Mouse (Mus musculus): ENCODE data around the gene Gen1.

The Gen1 gene

DNA sequence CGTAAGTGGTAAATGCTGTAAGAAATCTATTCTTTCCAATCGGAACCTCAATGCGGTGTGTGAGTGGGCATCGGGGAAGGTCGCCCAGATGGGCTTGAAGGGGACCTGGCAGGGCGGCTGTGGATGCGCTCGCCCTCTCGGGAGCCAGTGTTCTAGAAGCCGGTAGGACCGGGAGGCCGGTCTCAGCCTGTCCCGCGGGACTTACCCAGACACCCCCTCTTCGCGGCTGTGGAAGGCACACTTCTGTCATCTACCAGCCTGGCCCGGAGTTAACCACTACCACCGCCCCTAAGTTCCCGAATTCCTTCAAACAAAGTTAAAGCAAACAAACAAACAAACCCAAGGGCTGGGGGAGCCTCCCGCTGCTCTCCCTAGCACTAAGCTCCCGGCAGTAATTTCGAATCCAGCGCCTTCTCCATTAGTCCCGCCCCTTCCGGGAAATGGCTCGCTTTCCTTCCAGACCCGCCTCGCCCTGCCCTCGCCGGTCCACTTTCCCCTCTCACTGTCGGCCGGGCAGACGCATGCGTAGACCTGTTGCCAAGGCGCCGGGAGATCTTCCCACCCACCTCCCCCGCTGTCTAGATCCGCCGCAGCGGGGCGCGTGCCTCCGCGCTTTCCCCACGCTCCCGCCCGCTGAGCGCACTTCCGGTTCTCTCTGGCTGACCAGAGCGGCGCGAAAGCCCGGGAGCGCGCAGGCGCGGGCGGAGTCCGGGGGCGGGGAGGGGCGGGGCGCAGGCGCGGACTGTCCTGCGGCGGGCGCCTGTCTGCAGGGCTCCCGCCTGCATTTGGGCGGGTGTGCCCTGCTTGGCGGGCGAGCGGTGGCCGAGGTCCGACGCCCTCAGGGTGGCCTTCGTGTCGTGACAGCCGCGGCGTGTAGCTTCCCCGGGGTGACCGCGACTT is at the start of gene Gen1, which contains the start of gene Smc6:
Gene Gen1 (minus strand): TSS at position 420 of the 900 bp plus-strand sequence.
Gene Smc6 (plus strand): TSS at position 505 of the 900 bp plus-strand sequence.
- DNase-seq, result peak; percentile 93

DNA sequence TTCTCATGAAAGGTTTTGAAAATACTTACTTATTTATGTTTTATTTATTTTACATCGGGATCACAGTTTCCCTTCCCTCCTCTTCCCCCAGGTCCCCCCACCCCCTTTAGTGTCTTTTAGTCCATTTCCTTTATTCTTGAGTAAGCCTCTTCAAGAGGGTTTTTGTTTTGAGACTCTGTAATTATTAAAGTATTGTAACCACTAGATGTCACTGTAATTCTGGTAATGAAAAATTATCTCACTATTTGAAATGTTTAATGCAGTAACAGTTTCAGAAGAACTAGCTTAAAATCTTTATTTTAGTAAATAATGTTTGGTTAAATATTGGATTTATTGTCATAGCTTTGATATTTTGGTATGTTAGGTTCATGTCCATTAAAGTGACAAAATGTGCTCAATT is 48.2 kb upstream of the Gen1 start:
- DNase-seq, result no peak

DNA sequence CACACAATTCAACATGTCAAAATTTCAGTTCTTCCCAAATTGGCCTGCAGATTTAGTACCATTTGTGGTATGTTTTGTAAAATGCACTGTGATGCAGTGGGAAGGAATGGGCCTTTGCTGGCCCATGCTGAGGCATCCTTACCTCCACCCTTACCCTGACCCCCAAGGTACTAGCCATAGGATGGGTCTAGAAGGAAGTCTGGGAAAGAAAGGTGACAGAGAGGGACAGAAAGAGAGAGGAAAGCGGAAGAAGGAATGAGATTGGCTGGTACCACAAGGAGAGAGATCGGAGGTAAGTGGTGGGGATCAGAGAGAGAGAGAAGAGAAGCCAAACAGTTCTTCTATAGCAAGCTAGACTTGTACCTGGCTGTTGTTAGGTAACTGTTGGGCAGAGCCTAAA is 45.5 kb upstream of the Gen1 start:
- DNase-seq, result no peak

DNA sequence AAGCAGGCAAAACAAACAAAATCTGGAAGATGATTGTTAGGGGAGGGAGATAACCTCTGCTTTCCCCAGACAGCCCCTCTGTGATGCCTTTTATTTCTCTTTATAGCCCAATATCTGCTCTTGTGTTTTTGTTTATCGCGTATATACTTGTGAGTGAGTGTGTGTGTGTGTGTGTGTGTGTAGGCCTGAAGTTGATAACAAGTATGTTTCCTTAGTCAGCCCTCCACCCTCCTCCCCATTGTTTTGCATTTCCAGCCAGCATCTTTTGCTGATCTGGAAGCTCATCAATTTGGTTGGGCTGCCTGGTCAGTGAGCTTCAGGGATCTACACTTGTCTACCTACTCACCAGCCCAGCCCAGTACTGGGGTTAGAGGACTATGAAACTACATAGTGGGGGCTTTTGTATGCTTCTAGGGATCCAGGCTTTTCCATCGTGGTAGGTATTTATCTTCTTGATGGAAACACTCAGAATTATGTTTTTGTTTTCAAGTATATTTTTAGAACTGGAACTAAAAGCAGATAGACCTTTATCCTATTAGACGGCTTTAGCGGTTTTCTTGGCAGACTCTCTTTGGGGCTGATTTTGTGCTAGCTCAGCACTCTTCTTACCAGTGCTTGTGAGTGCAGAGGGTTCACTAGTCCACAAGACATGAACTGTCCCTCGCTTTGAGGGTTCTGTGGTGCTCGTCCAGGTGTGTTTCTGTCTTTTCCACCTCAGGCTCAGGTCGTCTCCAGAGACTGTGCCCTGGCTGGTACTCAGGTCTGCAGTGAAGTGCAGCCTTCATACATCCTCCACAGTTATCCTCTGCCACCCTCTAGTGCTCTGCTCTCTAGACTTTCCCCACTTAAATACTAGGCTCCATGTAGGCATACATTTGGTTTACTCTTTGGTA is 41.4 kb upstream of the Gen1 start:
- DNase-seq, result no peak

DNA sequence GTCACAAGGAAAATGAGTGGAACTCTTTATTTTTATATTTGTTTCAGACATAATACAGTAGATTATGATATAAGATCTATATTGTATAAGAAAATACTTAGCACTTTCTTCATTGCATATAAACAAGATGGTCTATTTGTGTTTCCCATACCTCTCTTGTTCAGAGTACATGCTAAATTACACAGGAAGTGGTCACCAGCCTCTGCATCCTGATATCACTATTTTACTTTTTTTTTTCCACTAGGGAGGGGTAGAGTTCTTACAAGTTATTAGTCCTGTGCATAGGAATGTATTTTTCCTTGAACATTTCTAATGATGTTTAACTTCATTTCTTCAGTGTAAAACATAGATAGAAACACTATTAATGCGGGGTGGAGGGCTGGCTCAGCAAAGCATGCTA is 35.3 kb upstream of the Gen1 start:
- DNase-seq, result no peak

DNA sequence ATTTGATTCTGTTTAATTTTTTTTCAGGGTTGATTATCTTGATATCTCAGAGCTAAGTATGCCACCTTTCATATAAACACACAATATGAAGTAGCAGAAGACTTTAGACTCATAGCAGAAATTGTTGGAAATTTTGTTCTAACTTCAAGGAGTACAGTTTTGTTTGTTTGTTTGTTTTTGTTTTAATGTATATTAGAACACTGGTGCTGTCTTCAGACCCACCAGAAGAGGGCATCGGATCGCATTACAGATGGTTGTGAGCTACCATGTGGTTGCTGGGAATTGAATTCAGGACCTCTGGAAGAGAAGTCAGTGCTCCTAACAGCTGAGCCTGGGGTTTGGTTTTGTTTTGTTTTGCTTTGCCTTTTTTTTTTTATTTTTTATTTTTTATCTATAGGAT is 20.8 kb upstream of the Gen1 start:
- DNase-seq, result no peak

DNA sequence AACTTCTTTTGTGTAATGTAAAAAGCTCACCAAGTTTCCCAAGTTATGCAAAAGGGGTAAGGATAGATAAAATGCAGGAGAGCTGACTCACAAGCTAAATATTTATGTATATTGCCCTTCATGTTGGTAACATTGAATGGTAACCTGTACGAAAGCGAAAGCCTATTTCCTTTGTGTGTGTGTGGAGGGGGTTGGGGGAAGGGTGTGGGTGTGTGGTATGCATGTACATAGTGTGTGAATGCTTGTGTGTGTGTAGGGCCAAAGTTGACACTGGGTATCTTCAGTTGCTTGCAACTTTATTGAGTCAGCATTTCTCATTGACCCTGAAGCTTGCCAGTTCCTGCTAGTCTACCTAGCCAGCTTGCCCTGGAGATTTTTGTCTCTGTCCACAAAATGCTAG is 16.0 kb upstream of the Gen1 start:
- no peak for DNase-seq

DNA sequence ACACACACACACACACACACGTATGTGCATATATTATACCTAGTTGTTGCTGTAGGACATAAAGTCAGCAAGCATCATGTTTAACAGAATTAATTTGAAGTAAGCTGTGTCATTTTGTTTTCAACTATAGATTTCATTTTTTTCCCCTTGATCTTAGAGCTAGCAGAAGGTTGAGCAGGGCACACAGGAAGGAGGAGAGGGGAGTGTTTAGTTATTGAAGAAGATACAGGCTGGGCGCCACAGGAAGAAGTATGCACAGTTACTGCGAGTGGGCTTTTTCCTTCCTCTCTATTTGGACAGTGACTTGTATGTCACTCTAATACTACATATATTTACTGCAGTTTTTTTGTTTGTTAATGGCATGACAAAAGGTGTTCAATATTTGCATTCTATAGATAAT is 14.3 kb upstream of the Gen1 start:
- no peak for DNase-seq

DNA sequence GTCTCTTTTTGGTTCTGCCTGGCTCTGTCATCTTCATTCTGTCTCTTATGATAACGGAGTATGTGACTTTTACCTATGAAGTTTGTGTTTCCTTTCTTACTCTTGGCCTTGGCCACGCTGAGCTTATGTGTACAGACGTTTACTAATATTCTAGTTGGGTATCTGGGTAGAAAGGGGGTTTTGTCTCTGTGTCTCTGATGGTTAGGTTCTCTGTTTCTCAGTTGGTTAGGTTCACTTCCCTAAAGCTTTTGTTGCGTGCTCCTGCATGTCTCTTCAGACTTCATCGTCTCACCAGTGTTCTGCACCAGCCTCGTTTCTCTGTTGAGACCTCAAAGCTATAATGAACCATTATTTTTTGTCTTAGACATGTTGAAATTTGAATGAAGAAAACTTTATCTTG is 11.6 kb upstream of the Gen1 start:
- DNase-seq, result no peak

DNA sequence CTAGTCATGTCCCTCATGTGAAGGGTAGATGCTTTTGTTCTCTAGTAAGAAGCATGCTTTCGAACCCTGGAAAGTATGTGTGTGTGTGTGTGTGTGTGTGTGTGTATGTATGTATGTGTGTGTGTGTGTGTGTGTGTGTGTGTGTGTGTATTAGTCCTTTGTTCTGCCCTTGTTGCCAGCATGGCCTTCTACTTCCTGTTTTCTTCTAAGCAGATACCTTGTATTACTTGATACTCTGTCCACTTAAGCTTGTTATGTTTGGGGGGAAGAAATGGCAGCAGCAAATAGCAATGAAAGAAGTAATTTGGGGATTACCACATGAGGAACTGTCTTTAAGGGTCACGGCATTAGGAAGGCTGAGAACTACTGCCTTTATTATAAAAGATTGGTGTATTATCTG is 11.0 kb upstream of the Gen1 start:
- no peak for DNase-seq

DNA sequence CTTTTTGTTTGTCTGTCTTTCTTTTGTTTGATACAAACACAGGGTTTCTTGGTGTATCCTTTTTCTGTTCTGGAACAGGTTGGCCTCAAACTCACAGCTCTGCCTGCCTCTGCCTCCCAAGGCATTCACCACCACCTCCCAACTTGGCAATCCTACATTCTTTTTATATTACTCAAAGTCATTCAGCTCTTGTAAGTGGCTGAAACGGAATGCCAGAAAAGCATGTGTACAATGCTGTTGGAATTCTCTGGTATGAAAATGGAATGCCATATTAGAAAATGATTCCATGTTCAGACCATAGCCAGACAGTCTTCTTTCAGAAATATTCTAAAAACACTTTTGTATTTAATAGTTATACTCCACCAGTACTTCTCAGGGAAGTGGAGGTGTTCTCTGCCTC is 7.6 kb upstream of the Gen1 start:
- no peak for DNase-seq

DNA sequence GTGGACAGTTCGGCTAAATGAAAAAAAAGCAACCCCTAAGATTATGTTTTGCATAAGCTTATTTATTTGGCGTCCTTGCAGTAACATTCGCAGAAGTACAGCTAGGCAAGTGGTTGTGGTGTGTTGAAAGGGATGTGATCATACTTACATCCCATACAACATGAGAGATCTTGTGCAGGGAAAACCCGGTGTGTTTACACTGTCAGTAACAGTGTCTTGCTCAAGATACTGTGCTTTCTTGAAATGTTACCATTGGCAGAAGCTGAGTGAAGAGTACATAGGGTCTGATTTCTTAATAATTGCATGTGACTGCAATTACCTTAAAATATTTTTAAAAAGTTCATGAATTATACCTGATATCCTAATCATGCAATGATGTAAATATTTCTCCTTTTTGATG is 7.0 kb upstream of the Gen1 start:
- no peak for DNase-seq

DNA sequence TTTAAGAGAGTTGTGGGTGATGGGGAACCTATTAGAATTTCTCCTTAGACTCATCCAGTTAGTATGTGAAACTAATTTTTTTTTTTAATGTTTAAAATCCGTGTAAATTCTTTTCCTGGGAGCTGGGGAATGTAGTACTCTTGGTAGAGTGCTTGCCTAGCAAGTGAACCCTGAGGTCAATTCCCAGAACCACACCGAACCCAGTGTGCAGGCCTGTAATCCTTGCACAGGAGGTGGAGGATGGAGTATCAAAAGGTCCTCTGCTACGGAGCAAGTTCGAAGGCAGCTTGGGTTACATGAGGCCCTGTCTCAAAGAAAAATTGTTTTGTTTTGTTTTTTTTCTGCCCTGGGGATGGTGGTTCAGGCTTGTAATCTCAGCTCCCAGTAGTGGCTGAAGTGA is 1.4 kb upstream of the Gen1 start:
- no peak for DNase-seq

DNA sequence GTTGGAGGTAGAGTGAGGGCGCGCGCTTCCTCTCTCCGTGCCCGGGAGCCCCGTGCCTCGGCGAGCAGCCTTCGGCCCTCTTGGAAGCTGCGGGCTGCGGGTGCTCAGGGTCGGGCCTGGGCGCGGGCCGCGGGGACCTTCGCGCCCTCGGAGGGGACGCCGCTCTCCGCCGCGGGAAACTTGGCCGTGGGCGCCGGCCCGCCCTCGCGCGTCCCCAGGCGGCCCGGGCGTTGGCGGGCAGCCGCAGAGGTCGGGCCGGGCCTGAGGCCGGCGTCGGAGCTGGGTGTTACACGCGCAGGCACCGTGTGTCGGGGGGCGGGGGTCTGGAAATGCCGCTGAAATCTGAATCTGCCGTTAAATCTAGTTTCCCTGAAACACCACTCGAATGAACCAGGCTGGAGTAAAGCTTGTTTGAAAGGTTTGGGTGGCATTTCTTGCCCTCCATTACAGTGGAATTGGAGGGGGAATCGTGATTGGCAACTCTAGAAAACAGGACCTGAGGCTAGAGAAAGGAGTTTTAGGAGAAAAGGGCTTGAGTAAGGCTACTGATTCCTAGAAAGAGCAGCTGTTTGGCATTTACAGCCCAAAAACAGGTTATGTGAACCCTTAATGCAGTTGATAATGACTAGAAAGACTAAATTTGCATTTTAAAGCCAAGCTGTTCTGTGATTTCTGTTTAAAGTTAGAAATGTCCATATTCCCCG is 833 bp upstream of the Gen1 start:
- DNase-seq, result no peak

DNA sequence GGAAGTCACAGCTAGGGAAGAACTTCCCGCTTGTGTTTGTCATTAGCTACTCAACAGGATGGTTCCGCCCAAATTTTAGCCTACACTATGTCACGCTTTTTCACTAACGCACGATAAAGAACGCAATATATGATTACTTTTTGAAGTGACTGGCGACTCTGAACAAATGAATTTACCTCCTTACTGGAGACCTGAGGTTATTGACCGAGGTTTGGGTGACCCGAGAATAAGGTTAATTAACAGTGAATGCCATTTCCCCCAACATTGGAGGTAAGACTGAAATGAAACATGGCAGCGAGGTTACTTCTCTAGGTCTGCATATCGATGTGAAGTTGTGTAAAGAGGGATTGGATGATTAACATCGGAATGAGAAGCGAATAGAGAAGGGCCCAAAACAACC is 706 bp downstream of the Gen1 start:
- DNase-seq, result no peak

DNA sequence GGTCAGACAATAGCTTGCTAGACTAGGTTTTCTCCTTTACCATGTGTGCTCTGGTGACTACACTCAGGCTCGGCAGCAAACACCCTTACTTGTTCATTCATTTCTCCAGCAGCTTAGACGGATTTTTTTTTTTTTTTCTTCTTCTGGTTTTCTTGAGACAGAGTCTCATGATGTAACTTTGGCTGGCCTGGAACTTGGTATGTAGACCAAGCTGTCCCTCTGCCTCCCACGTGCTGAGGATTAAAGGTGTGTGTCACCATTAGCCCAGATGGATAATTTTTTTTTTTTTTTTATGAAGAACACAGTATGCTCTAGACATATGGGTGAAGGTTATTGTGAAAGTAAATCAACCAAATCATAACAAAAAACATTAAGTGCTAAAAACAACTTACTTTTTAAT is 15.3 kb downstream of the Gen1 start:
- no peak for DNase-seq

DNA sequence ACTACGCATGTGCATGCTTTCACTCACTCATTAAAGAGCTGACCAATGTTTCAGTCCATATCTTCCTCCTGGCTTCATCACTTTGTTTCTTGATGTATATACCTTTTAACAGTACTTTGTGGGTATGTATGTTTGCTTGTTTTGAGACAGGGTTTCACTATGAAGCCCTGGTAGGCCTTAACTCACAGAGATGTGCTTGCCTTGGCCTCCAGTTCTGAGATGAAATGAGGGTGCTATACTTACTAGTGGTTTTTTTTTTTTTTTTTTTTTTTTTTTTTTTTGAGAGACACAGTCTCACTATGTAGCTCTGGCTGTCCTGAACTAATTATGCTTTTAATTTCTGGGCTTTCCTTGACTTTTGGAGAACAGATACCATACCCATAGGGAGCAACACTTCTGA is 18.1 kb downstream of the Gen1 start:
- no peak for DNase-seq

DNA sequence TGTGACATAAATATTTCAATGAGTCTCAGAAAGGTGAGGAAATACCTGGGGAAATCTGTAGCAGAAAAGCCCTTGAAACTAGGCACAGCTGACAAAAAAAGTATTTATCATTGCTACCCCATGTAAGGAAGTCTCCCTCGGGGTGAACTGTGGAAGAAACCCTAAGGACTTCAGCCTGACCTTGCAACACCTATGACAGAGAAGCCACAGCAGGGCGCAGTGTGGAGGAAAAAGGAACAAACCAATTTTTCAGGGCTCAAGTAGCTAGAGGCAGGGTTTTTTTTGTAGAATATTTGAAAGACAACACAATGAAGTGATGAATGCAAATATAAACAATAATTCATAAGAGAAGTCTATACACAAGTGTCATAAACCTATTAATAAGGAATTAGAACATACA is 29.6 kb downstream of the Gen1 start:
- DNase-seq, result no peak

DNA sequence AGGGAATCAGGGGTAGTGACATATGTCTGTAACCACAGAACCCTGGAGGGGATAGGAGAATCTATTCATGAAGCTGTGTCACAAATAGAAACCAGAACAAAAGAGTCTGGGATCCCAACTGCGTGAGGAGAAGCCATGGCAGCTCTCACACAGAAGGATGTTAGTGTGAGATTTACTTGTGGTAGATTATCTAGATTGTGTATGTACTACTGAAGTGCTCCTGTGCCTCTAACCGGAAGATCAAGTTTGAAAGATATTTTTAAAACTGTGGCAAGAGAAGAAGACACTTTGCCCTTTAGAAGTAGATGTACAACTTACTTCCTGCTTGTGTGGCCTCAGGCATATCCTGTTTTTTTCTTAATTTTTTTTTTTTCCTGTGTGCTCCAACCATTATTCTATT is 35.3 kb downstream of the Gen1 start:
- DNase-seq, result no peak

DNA sequence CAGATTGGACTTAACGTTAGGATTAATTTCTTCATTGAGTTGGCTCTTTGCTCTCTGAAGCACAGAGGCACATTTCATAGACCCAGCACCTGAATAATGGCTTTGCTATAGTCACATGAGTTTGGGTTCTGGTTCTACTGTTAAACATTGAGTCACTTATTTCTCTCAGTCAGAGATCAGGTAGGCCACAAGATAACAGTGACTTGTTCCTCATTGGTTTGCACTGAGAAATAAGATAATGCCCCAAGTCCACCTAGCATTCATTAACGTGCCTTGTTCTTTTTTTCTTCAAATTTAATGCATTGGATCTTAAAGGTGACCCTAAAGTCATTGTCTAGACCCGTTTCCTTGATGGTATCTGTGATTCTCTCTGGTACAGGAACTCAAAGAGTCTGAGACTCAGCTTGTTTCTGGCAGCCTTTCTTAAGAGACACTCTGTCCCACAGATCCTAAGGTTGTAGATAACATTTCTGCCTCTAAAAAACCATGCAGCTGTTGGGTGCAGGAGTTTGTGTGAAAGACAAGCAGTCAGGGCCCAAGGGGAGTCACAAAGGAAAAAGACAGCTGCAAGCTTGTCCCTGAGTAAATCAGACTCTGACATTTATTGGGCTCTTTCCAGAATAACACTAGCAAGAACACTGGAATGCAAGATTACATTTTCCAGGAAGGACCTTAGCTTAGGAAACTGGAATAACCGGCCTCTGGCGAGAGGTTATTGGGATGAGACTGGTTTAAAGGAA is 38.9 kb downstream of the Gen1 start:
- no peak for DNase-seq

DNA sequence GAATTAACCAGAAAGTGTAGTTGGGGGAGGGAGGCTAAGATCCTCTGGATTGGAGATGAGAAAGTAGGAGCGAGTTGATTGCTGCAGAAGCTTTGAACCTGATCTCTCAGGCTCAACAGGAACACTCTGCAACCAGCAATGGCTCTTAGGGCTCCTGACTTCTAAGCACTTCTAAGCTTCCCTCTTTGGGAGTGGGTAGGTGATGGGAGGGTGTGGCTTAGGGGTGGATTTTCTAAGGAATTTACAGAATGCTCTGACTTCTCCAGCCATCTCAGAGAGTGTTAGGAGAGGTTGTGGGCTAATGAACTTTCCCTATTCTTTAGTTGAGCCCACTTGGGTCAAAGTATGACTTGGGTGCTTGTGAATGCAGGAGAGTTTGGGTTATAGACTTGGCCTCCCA is 39.5 kb downstream of the Gen1 start:
- no peak for DNase-seq

DNA sequence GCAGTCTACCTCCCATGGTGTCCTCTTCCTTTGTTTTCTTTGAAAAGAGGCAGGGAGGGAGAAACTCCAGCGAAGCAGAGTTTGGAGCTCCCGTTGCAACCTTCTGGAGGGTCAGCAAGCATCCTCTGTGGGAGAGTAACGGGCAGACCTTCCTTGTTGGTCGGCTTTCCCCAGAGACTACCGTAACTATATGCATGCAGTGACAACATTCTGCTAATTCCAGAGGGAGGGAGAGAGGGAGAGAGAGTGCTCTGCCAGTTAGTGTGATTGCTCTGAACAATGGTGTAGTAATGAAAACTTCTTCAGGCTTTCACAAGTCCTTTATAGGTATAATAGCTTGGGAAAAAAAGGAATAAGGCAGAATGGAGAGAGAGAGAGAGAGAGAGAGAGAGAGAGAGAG is 40.9 kb downstream of the Gen1 start:
- no peak for DNase-seq

DNA sequence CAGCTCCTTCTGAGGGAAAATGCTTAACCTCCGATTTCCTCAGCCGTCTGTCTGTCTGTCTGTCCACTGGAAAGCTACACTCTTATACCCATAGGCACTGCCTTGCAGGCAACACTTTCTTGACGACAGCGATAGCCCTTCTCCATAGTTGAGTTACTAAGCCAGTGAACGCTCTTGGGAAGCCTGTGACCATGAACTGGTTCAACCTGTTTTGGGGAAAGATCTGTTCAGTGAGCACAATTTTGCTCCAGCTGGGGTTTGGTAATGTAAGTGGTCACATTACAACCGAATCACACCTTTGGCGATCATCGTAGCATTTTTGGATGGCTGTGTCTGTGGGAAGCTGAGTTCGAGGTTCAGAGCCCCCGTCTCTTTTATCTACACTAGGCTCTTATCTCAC is 42.5 kb downstream of the Gen1 start:
- no peak for DNase-seq
